Mouse (Mus musculus) myocyte (in vitro differentiated cells): ENCODE data around the gene Ppp2r2d. TPM values are rescaled to one million over a fixed set of nuclear protein-coding genes. Genes with fewer than 3 reads are reported as not detected.
A peak's percentile ranks its signal among the peaks of the same experiment; 100 is the strongest.

ENCODE experiments used
- H3K27me3 ChIP-seq: one replicate; pipeline ENCODE4 v1.6.1; 2011; ENCODE audit not compliant: control insufficient read depth, insufficient read depth, insufficient read length
- H3K36me3 ChIP-seq: one replicate; pipeline ENCODE4 v1.6.1; 2011; ENCODE audit not compliant: control insufficient read depth, insufficient read depth
- H3K4me2 ChIP-seq: one replicate; pipeline ENCODE4 v1.6.1; 2011; ENCODE audit warnings: low read depth, control low read depth
- H3K4me3 ChIP-seq: one replicate; pipeline ENCODE4 v1.5.1; 2011; ENCODE audit warnings: mild to moderate bottlenecking, control low read depth, moderate library complexity
- H3K79me2 ChIP-seq: one replicate; pipeline ENCODE4 v1.6.1; 2011; ENCODE audit not compliant: control insufficient read depth, insufficient read depth
- H3ac ChIP-seq: one replicate; pipeline ENCODE4 v1.6.1; 2011; ENCODE audit not compliant: control insufficient read depth, insufficient read length
- CEBPB ChIP-seq: IDR thresholded peaks from 2 replicates; pipeline ENCODE4 v1.6.1; 2011; ENCODE audit warnings: mild to moderate bottlenecking, moderate library complexity; ENCODE audit not compliant: poor library complexity, insufficient read depth, severe bottlenecking
- E2F4 ChIP-seq: IDR thresholded peaks from one replicate; pipeline ENCODE4 v1.6.1; 2011; ENCODE audit warnings: mild to moderate bottlenecking, control low read depth, moderate library complexity; ENCODE audit not compliant: insufficient read depth
- MAX ChIP-seq: IDR thresholded peaks from one replicate; pipeline ENCODE4 v1.6.1; 2011; ENCODE audit warnings: low read depth, mild to moderate bottlenecking, control low read depth
- MYOD1 ChIP-seq, 3 experiments: IDR thresholded peaks; one replicate each; pipeline ENCODE4 v1.6.1; 2011; ENCODE audit warnings: control low read depth in 2 of 3, low read depth in 2 of 3, mild to moderate bottlenecking in 2 of 3, moderate library complexity in 1 of 3; ENCODE audit not compliant: insufficient read length in 2 of 3, control insufficient read depth in 1 of 3
- MYOG ChIP-seq, 3 experiments: IDR thresholded peaks; one replicate each; pipeline ENCODE4 v1.6.1; 2011; ENCODE audit warnings: control low read depth in 2 of 3, low read depth in 2 of 3, mild to moderate bottlenecking in 2 of 3; ENCODE audit not compliant: insufficient read length in 2 of 3, control insufficient read depth in 1 of 3, insufficient read depth in 1 of 3
- POLR2A ChIP-seq: IDR thresholded peaks from one replicate; pipeline ENCODE4 v1.6.1; 2011; ENCODE audit warnings: low read depth, mild to moderate bottlenecking, control low read depth, moderate library complexity; ENCODE audit not compliant: insufficient read length
- POLR2AphosphoS2 ChIP-seq: IDR thresholded peaks from one replicate; pipeline ENCODE4 v1.6.1; 2011; ENCODE audit warnings: low read depth, control low read depth; ENCODE audit not compliant: insufficient read length
- REST ChIP-seq: IDR thresholded peaks from one replicate; pipeline ENCODE4 v1.6.1; 2011; ENCODE audit warnings: mild to moderate bottlenecking, control low read depth, moderate library complexity; ENCODE audit not compliant: insufficient read depth, insufficient read length
- SRF ChIP-seq: IDR thresholded peaks from one replicate; pipeline ENCODE4 v1.6.1; 2011; ENCODE audit warnings: low read depth; ENCODE audit not compliant: control insufficient read depth, insufficient read length
- TCF12 ChIP-seq: IDR thresholded peaks from one replicate; pipeline ENCODE4 v1.6.1; 2011; ENCODE audit warnings: mild to moderate bottlenecking, control low read depth; ENCODE audit not compliant: poor library complexity, insufficient read depth, severe bottlenecking
- TCF3 ChIP-seq: IDR thresholded peaks from one replicate; pipeline ENCODE4 v1.6.1; 2011; ENCODE audit warnings: low read depth, control low read depth; ENCODE audit not compliant: insufficient read length
- USF1 ChIP-seq: IDR thresholded peaks from one replicate; pipeline ENCODE4 v1.6.1; 2011; ENCODE audit warnings: low read depth, mild to moderate bottlenecking, control low read depth, moderate library complexity
- polyA plus RNA-seq: library from polyadenylated mRNA; unstranded; fragments of >200 nt; fragmentation: generic; extraction: Trizol; gene quantifications from one replicate; pipeline ENCODE4 v1.2.1, GENCODE M21; 2012; ENCODE audit warnings: missing spikeins

The Ppp2r2d gene
- polyA plus RNA-seq, 1 experiment = 23.0 TPM

DNA sequence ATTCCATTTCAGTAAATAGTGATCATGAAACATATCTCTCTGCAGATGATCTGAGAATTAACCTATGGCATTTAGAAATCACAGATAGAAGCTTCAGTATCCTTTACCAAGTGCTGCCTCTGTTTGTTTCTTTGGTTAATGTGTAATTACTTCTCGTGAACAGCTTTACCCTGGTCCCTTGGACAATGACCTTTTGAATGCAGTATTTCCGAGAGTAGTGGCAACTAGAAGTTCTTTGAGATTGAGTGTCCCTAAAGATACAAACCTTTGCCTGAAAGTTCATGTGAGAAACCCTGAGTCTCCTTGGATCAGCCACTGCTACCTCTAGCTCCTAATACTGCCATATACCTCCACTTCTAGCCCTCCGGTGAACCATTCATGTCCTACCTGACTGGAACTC, 27.1 kb downstream of the Ppp2r2d start:
- Histone ChIP-seq H3K79me2 (peaks cover 3% of the 10 kb centered on the region), H3K4me2 (no peak overlapping the region), H3K4me3 (no peak overlapping the region), H3ac (no peak overlapping the region), H3K27me3 (no peaks in the 10 kb centered on the region), H3K36me3 (peaks cover 35% of the 10 kb centered on the region)
- no peak for TF ChIP-seq TCF3
- TF ChIP-seq REST = no peak
- TF ChIP-seq POLR2AphosphoS2 = no peak
- TF ChIP-seq MAX = no peak

DNA sequence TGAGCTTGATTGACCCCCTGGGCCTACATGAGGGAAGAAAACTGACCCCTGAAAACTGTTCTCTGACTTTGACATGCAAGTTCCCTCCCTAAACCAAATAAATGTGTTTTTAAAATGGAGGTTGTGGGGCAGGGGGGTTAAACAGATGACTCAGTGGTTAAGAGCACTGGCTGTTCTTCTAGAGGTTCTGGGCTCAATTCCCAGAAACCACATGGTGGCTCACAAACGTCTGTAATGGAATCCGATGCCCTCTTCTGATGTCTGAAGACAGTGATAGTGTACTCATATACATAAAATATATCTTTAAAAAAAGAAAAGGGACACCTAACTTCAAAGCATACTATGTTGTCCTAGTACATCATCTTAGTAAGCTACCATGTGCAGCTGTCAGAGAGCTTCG, 29.2 kb downstream of the Ppp2r2d start:
- no peak overlapping the region for H3K4me2 ChIP-seq
- H3K36me3 ChIP-seq = peaks cover 51% of the 10 kb centered on the region
- H3K4me3 ChIP-seq = no peak overlapping the region
- H3ac ChIP-seq = no peak overlapping the region
- H3K27me3 ChIP-seq = no peaks in the 10 kb centered on the region
- H3K79me2 ChIP-seq = peaks cover 3% of the 10 kb centered on the region
- TF ChIP-seq TCF3 (no peak), SRF (no peak), MYOD1 (IDR thresholded peaks at IDR 0.05; ENCODE audit: control insufficient read depth in 1 of 3, insufficient read length in 2 of 3, low read depth in 2 of 3) (no peak), MAX (no peak), CEBPB (no peak), REST (no peak), POLR2A (no peak), MYOG (IDR thresholded peaks at IDR 0.05; ENCODE audit: control insufficient read depth in 1 of 3, insufficient read depth in 1 of 3, insufficient read length in 2 of 3, low read depth in 2 of 3) (no peak), USF1 (no peak), POLR2AphosphoS2 (no peak), TCF12 (no peak), E2F4 (no peak)

DNA sequence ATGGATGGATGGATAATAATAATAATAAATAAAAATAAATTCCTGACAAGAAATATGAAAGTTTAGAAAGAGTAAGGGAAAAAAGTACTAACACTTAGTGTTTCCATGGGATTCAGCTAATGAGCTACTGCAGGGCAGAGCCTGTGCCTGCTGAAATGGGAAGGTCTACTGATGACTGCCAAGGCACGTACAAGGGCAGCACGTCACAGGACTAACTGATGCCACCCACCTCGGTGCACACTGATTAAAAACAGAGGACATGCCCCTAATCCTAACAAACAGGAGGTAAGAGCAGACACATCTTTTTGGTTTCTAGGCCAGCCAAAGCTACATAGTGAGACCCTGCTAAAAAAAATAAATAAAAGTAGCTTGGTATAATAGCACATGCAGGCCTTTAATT, 37.8 kb downstream of the Ppp2r2d start:
- TF ChIP-seq MYOG (IDR thresholded peaks at IDR 0.05; ENCODE audit: control insufficient read depth in 1 of 3, insufficient read depth in 1 of 3, insufficient read length in 2 of 3, low read depth in 2 of 3) (no peak), POLR2AphosphoS2 (peak; percentile 67)
- no peaks in the 10 kb centered on the region for H3K79me2 ChIP-seq
- H3K27me3 ChIP-seq = no peaks in the 10 kb centered on the region
- H3K4me3 ChIP-seq = no peak overlapping the region
- H3ac ChIP-seq = no peak overlapping the region
- H3K4me2 ChIP-seq = no peak overlapping the region
- H3K36me3 ChIP-seq = peaks cover 25% of the 10 kb centered on the region

DNA sequence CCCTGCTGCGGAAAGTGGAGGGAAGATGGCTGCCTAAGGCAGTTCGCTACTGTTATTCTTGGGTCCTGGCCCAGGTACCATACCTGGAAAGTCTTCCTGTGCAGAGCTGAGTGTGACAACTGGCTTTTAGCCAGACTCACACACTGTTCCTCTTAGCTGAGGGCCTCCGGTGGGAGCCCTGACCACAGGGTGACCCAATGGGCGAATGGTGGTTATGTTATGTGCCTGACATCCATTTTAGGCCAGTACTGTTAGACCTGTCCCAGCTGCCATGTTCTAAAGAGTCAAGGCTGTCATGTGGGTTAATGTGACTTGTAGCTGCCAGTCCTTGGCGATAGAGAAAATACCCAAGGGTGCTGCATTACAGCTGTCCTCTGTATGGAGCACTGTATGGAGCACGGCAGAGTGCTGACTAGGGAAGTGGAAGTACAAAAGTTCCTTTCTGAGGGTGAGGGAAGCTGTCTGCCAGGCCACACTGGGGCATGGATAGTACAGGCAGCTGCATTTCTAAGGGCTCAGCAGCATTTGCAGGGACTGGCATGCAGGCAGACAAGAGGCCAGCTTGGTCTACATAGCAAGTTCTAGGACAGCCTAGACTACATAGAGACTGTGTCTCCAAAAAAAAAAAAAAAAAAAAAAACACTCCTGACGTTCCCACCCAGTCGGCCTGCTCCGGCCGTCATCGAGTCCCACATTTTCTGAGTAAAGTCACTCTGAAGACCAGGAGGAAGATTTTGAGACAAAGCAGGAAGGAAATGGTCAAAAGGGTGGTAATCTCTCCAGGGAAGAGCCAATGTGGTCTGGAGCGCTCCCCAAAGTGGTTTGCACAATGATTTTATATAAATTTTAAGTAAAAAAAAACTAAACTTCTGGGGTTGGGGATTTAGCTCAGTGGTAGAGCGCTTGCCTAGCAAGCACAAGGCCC, 39.7 kb downstream of the Ppp2r2d start:
- H3K4me3 ChIP-seq = no peak overlapping the region
- no peak for TF ChIP-seq POLR2A
- TF ChIP-seq MYOG (IDR thresholded peaks at IDR 0.05; ENCODE audit: control insufficient read depth in 1 of 3, insufficient read depth in 1 of 3, insufficient read length in 2 of 3, low read depth in 2 of 3) = no peak
- no peak for TF ChIP-seq CEBPB
- TF ChIP-seq MYOD1 (IDR thresholded peaks at IDR 0.05; ENCODE audit: control insufficient read depth in 1 of 3, insufficient read length in 2 of 3, low read depth in 2 of 3) = no peak
- no peak overlapping the region for H3ac ChIP-seq
- H3K36me3 ChIP-seq = peaks cover 11% of the 10 kb centered on the region
- no peak overlapping the region for H3K4me2 ChIP-seq
- no peaks in the 10 kb centered on the region for H3K27me3 ChIP-seq
- H3K79me2 ChIP-seq = no peaks in the 10 kb centered on the region

DNA sequence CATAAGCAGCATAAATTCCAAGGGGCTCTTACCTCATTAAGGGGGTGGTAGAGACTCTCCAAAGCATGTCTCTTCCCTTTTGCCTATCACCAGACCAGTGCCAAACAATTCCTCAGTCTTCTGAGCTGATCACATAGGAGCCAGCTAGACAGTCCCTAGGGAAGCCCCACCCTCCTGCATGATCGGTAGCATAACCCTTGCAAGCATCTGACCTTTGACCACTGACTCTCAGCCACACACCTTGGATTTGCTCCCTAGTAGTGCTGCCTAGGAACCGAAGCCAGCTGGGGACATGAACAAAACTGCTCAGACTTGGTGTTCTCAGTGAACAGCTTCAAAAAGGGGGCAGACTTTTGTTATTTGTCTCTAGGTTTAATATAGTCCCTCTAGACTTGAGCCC, 52.2 kb downstream of the Ppp2r2d start:
- H3K79me2 ChIP-seq = peaks cover 15% of the 10 kb centered on the region
- no peak overlapping the region for H3K4me2 ChIP-seq
- no peak overlapping the region for H3ac ChIP-seq
- H3K36me3 ChIP-seq = peaks cover 36% of the 10 kb centered on the region
- H3K27me3 ChIP-seq = no peaks in the 10 kb centered on the region
- TF ChIP-seq TCF12 (no peak), TCF3 (no peak)
- no peak overlapping the region for H3K4me3 ChIP-seq

DNA sequence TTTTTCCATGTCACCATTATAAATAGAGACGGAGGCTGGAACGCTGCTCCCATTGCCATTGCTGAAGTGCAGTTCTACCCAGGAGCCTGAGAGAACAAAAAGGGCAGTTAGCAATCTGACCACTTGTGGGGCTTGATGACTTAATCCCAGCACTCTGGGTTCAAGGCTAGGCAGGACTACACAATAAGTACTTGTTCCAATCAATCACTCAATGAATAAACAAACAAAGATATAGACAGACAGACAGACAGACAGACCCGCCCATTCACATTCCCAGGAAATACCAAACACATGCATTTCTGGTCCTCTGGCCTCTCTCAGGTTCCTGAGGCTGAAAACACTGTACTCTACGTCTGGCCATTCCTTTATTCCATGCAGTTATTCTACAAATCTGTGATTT, 52.9 kb downstream of the Ppp2r2d start:
- H3K27me3 ChIP-seq = no peaks in the 10 kb centered on the region
- H3K79me2 ChIP-seq = peaks cover 21% of the 10 kb centered on the region
- TF ChIP-seq MYOG (IDR thresholded peaks at IDR 0.05; ENCODE audit: control insufficient read depth in 1 of 3, insufficient read depth in 1 of 3, insufficient read length in 2 of 3, low read depth in 2 of 3) (no peak), USF1 (no peak), POLR2A (no peak), REST (no peak), POLR2AphosphoS2 (no peak), CEBPB (no peak), MAX (no peak), TCF3 (no peak)
- H3K4me2 ChIP-seq = no peak overlapping the region
- H3K4me3 ChIP-seq = no peak overlapping the region
- H3ac ChIP-seq = no peak overlapping the region
- H3K36me3 ChIP-seq = peaks cover 33% of the 10 kb centered on the region
